Mouse (Mus musculus): Measurements from ENCODE around the gene Limk2.

The Limk2 gene

DNA sequence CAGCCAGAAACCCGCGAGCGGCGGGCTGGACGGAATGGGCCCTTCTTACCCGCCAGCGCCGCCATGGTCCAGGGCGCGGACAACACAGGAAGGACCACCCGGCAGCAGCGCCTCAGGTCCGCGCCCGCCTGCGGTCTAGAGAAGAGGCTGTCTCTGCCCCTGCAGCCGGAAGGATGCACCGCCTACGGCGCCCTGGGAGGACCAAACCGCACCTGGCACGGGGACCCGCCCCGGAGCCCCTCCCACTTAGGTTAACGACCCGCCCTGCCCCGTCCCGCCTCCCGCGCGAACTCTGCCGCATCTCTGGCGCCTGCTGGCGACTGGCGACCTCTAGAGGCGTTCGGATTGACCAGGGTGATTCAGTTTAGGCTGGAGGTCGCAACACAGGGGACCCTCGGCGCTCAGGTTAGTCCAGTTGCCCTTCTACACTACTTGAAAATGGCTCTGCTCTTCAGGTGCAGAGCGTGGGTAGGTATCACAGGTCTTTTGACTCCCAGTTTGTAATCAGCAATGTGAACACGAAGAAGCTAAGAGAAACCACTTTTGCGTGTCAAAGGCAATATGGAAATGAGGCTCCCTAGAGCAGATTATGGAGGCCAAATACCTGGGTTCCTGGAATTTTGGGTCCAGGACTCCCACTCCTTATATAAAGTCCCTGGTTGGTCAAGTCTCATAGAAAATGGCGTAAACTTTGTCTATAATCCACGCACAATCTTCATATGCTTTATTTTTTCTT, at the start of gene Limk2:
Gene Limk2 (minus strand): TSS at position 193 of the 736 bp plus-strand sequence.
- peak; percentile 88 for DNase-seq (ENCODE audit: low read depth, low spot score)

DNA sequence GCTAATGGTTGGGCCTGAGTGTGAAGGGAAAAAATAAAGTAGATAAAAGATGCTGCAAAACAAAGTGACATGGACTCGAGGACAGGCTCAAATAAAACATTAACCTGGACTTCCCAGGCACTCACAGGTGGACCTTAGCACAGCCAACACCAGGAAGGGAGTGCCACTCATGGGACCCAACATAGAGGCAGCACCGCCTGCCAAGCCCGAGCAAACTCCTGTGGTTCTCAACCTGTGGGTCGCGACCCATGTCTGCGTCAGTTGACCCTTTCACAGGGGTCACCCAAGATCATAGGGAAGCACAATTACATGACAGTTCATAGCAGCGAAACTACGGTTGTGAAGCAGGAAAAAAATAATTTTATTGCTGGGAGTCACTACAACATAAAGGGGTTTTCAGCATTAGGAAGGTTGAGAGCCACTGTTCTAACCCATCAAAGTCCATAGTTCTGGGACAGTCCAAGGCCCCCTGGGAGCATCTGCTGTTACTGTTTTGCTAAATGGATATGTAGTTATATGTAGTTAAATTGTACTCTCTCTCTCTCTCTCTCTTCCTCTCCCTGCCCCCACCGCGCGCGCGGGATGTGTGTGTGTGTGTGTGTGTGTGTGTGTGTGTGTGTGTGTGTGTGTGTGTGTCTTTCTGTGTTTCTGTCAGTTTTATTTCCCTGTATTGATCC, 49.6 kb upstream of the Limk2 start:
- DNase-seq (ENCODE audit: low read depth, low spot score): no peak

DNA sequence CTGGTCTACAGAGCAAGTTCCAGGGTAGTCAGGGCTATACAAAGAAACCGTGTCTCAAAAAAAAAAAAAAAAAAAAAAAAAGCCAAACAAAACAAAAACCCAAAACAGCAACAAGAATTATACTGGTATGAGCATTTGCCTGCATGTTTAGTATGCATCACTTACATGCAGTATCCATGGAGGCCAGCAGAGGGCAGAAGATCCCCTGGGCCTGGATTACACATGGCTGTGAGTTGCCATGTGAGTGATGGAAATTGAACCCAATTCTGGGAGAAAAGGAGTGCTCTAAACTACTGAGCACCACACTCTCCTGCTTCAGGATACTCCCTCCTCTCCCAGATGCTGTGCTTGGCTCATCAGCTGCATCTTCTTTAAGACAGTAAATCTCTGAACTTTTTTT, 47.4 kb upstream of the Limk2 start:
- DNase-seq (ENCODE audit: low read depth, low spot score): peak; percentile 66

DNA sequence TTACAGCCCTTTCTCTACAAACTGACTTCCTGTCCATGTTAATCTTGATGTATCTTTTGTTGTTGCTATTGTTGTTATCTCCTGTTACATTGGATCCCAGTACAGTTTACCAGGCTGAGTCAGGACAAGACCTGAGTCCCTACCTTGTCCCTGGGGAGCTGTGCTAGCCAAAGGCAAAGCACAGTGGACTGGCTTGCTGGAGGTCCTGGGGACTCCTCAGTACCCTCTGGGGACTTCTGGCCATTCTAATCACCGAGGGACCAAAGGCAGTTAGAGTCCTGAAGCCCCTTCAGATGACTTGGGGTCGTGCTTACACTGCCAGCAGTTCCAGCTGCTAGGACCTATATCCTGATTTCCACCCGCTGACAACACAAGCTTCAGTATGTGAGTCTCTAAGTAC, 45.5 kb upstream of the Limk2 start:
- DNase-seq (ENCODE audit: low read depth, low spot score): no peak

DNA sequence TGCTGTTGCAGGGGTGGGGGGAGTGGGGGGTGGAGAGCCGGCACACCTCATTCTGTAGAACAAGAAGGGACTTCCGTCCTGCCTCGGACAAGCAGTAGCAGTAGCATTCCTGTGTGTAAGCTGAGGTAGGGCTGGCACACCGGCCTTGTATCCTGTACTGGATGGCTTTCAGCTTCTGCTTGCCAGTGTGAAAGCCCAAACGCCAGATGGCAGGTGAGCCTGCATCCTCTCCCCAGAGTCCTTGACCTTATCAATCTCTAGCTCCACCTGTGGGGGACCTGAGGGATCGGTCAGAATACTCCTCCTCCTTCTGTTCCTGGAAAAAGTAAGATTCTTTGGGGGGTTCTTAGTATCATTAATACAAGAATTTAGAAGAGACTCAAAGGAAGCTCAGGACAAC, 44.5 kb upstream of the Limk2 start:
- DNase-seq (ENCODE audit: low read depth, low spot score): no peak

DNA sequence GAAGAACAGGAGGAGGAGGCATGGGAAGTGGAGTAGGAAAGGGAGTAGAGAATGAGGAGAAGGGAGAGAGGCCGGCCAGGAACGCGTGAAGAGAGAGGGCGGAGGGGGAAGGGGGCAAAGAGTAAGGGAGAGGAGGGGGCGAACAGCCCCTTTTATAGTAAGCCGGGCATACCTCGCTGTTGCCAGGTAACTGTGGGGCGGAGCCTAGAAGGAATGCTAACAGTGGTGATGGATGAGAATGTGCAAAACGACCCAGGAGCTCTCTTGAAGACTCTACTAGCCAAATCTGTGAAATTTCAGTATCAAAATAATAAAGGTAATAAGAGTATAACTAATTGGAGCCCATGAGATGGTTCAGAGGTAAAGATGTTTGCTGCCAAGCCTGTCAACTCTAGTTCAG, 43.8 kb upstream of the Limk2 start:
- peak; percentile 44 for DNase-seq (ENCODE audit: low read depth, low spot score)

DNA sequence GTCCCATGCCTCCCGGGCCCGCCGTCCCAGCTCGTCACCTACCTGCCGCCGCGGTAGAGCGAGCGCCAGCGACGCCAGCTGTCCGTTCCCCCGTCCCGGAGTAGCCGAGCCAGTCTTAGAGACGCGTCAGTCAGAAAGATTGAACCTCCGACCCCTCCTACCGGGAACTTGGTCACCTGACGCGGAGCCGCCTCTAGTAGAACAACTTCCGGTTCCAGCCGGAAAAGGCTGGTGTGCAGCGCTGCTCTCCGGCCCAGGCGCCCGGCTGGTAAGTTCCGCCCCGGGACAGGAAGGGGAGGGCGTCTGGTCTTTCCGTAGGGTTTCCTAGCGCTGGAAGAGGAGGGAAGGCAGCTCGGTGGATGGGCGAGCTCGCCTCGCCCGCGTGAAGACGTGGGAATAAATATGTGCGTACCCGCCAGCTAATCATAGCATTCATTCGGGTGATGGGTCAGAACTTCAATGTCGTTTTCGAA, 43.2 kb upstream of the Limk2 start, which contains the start of gene Rnf185:
Gene Rnf185 (minus strand): TSS at position 197 of the 473 bp plus-strand sequence.
- DNase-seq (ENCODE audit: low read depth, low spot score): peak; percentile 95

DNA sequence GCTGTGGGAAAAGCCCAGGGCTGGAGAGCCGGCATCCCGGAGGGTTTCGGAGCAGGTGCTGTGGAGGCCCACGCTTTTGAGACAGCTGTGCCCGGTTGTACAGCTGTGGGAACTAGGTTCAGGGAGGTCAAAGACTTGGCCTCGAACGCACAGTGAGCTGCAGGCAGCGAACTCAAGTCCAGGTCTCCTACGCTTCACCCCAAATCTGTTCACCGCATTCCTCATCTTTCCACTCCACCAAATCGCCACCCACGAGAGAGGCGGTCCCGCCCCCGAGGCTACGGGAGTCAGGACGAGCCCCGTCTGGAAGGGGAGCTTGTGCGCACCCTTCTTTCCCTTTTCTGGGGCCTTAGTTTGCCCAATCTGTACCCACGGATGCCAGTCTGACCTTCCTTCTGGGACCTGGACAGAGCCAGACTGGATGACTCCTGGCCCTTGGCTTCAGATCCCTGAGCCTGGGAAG, 42.7 kb upstream of the Limk2 start:
- DNase-seq (ENCODE audit: low read depth, low spot score): peak; percentile 27

DNA sequence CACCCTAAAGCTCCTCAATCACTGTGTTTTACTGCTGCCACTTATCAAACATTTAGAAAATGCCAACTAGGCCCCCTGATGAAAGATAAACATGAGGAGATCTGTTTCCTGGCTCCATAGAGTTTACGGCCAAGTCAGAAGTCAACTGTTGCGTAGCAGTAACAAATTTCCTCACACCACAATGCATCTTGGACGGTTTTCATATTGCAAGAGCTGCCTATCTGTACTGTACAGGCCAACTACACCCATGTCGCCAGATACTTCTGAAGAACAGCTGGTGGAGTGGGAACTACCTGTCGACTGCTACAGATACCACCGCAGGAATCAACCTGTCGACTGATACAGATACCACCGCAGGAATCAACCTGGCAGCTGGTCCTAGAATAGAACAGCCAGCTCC, 35.9 kb upstream of the Limk2 start:
- no peak for DNase-seq (ENCODE audit: low read depth, low spot score)

DNA sequence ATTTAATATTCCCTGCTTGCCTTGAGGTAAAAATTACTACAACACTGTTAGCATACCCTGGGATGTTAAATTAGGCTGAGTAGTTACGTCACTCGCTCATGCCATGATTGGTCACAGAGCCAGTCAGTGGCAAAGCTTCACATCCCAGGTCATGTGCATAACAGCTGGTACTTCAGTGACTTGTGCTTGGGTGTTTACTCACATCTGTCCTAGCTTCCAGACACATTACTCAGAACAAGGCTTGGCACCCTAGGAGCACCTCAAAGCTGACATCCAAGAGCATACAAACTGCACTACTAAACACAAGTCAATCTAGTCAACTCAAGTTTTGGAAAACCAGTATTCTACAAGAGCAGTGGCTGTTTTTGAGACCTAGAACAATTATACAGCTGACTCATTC, 34.1 kb upstream of the Limk2 start:
- DNase-seq (ENCODE audit: low read depth, low spot score): no peak

DNA sequence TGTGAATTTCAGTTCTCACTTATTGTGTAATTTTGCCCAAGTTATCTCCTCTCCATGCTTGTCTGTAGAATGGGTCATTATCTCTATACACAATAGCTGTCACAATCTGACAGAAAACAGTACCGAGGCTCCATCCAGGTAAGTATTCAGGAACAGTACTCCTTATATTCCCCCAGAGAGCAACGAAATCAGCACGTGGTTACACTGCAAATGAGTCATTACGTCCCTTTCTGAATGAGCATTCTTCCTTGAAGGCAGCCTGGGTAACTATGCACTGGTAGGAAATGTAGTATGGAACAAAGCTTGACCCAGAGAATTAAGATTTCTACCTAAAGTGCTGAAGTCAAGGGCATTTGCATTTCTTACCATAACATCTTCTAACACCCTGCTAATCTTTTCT, 33.7 kb upstream of the Limk2 start:
- no peak for DNase-seq (ENCODE audit: low read depth, low spot score)

DNA sequence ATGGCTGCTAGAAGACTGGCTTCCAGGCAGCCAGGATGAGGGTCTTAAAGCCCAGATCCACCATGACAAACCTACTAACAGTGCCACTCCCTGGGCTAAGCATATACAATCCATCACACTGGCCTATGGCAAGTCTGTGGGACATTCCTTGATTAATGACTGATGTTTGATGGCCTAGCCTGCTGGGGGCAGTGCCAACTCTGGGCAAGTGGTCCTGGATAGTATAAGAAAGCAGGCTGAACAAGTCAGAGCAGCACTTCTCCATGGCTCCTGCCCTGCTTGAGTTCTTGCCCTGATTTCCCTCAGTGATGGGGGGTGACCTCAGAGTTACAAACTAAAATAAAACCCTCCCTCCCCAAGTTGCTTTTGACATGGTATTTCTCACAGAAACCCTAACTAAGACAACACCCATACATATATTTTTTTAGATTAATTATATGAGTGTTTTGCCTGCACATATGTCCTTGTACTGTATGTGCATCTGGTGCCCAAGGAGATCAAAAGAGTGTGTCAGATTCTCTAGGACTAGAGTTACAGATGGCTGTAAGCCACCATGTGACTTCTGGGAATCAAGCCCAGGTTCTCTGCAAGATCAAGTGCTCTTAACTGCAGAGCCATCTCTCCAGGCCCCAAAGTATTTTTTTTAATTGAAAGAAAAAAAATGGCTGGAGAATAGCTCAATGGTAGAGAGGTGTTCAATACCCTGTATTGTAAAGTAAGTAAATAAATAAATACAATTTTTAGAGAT, 32.9 kb upstream of the Limk2 start:
- DNase-seq (ENCODE audit: low read depth, low spot score): no peak

DNA sequence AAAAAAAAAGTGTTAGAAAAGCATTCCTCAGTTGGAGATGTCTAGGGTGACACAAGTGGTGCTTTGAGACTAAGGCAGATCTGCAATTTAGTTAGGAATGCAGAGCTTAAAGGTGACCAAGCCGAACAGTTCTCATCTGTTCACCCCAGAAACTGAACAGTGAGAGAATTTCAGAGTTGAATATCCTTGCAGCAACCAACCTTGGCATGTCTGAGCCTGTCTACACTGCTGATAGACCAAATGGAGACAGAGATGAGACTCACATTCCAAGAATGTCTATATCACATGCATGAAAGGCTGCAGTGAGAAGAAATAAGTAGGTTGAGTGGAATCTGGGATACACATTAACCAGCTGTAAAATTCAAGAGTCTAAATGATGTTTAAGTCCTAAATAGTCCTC, 28.6 kb upstream of the Limk2 start:
- DNase-seq (ENCODE audit: low read depth, low spot score): peak; percentile 17

DNA sequence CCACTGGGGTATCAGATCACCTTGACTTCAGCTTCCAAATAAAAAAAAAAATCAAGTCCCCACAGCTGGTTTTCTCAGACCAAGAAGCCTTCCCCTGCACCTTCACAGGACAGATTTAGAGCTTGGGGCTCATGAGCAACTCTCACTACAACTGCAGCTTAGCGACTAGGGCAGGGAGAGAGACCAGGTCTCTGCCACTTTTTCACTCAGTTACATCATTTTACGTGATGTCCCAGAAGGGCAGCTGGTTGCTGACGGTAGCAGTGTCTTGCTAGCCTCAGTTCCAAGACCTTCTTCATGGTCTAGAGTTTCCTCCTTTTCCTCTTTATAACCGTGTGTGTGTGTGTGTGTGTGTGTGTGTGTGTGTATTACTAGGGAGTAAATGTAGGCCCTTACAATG, 24.8 kb upstream of the Limk2 start:
- no peak for DNase-seq (ENCODE audit: low read depth, low spot score)

DNA sequence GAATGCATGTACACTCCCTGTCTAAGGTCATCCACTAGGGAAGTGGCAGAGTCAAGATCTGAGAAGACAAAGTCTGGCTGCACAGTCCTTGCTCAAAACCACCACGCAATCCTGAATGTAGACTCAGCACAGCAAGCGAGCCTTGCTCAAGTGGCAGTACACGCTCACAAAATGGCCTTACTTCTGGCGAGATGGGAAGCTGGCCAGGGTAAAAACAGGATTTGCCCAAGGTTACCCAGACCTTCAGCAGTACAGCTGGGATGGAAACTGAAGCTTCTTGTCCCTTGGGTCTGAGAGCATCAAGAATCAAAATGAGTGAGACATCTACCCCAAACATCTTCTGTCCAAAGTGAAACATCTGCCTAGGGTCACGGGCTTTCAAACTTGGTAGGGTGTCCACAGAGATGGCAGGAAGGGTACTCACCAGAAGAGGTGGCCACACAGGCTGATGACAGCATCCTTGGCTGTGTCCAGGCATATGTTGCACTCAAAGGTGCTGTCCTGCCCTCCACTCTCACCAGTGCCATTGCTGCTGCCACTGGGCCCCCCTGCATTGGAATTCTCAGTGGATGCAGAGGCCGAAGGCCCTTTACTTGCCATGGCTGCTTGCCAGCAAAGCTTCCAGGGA, 23.1 kb upstream of the Limk2 start:
- DNase-seq (ENCODE audit: low read depth, low spot score): no peak

DNA sequence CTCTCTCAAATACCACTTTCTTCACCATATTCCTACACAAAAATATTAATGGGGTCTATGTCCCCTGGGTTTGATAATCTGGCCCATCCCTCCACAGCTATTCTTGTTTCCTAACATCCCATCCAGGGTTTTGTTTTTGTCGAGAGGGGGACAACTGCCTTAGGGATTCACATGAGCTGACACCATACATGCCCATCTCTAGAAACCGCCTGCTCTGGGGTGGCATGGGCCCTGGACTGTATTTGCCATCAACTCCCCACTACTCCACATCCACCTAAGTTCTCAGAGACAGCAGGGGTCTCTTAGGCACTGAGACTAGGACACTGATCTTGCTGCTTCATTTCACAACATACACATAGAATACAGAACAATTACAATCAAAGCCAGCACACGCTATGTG, 22.5 kb upstream of the Limk2 start:
- no peak for DNase-seq (ENCODE audit: low read depth, low spot score)

DNA sequence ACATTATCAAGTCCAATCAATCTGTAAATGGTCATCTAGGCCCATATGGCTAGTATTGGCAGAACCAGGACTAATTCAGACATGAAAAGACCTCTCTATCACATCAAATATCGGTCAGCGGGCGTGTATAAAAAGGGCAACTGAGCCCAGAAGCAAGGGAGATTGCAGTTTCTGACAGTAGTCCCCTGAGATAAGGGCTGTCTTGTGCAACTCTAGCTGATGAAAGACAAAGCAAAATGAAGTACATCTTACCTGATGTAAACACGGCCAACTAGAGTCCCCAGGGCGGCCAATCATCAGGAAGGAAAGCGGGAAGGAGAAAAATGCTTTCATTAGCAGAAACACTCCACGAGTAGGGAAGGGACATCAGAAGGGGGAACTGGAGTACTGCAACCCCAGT, 19.6 kb upstream of the Limk2 start:
- no peak for DNase-seq (ENCODE audit: low read depth, low spot score)

DNA sequence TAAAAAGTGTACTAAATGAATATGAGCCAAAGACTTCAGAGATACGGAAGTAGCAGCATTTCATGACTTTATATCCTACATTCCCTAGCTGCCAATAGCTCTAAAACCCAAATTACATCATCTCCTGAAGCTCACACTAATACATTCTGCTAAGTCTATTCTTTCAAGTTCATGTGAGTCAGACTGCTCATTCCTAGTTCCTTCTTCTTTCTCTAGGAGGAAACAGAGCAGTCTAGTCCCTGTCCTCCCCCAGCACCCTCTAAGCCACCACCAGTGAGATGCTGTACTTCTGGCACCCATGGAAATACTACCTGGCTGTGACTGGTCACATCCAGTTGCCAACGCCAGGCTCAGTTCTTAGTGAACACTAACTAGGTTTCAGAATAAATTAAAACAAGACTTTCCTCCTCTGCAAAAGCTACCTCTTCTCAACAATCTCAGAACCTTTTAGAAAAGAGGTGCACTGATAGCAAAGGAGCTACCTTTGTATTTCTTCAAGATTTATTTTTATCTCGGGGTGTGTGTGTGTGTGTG, 18.8 kb upstream of the Limk2 start:
- no peak for DNase-seq (ENCODE audit: low read depth, low spot score)

DNA sequence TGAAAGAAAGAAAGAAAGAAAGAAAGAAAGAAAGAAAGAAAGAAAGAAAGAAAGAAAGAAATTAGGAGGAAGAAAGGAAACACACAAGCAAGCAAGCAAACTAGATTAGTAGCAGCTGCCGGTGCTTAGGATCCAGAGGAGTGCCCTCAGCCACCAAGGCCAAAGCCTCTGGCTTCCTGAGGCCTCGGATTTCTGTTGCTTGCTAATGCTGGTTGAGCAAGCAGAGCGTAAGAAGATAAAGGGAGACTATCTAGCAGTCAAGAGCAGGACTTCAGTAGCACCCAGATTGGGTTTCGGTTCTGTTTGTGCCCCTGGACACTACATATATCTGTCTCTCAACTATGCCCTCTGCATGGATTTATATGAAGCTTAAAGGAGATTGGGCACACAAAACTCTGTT, 13.3 kb upstream of the Limk2 start:
- DNase-seq (ENCODE audit: low read depth, low spot score): no peak

DNA sequence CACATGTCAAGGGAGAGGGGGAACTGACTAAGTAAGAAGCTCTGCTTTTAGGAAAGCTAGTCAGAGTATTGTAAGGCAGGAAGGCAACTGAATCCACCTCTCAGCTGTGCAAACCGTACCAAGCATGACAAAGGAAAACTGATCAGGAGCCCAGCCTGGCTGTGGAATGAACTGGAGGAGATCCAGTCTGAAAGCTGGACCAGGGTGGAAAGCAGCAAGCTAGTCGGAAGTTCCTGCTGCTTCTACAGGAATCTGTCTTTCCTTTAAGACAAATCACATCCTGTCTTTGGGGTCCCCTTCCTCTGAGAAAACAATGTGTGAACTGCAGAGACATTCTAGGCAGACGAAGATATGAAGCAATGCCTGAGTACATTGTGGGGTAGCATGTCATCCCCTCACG, 9.8 kb upstream of the Limk2 start:
- DNase-seq (ENCODE audit: low read depth, low spot score): no peak

DNA sequence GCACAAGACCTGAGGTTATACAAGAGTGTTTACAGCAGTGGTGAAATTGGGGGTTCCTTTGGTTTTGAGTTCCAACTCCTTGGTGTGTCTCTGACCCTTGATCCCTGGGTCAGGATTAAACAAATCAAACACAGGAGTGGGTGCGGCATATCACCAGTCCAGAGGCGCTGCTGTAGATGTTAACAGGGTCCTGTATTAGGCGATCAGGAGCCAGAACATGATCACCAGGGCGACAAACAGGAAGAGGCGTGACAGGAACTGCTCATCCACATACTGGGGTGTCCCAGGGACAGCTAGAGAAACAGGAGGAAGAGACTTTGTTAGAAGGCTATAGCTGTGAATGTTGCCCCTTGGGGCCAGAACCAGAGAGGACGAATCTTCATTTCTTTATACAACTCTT, 8.8 kb upstream of the Limk2 start:
- DNase-seq (ENCODE audit: low read depth, low spot score): no peak

DNA sequence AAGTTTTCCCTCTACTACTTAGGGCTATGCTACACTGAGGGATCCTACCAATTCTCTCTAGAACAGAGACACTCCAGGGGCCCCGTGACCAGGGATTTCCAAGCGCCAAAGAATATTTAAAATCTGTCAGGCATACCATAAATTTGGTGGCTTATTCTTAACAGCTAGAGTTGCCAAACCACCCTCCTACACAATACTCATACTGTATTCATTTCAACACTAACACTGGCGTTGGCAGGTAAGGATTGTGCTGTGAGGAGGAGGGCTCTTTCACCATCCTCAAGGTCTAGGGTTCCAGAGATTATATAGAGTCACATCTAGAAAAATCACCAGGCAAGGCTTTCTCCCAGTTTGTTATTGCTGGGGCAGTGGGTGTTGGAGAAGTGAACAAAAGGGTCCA, 7.4 kb upstream of the Limk2 start:
- no peak for DNase-seq (ENCODE audit: low read depth, low spot score)
